Mouse (Mus musculus): ENCODE measurements around the gene Ptges2. TPM values are rescaled to one million over a fixed set of nuclear protein-coding genes. Genes with fewer than 3 reads are reported as not detected.

Gene Ptges2
- polyA plus RNA-seq, 1 experiment from 2014 or later: 54.2 TPM

DNA sequence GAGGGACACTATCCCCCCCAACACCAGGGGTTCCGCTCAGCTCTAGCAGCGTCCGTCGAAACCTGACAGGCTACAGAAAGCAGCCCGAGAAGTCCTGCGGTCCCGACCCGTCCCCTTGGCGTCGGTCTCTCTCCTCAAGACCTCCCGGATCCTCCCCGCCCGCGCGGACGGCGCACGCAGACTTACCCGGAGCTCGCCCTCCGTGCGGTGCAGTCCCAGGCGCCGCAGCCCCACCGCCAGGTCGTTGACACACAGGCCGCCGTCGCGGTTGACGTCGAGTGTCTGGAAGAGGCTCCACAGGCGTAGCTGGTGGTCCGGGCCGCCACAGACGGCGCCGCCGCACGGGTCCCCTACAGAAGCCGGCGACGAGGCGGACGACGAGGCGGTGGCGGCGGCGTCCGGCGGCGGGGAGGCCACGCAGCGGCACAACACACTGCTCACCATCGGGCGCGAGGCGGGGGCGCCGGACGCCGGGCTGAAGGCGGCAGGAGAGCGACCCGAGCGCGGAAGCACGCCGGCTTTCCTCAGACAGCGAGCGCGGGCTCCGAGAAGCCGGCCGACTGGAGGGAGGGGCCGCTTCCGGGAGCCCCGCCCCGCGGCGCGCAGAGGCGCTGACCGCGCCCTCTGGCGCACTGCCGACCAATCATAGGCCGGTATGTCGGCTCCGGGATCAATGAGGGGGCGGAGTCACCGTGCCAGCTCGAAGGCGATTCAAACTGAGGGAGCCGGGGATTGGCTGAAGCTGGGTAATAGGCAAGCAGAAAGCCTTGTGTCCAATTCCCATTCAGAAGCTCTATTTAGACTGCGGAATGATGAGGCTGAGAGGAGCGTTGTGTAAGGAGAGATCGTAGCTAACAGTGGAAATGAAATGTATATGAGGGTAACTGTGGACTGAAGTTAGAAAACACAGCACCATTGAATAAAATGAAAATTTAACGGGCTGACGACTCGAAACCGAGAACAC lies 55.5 kb downstream of the Ptges2 start, which contains the start of gene Slc25a25:
TSS of gene Slc25a25 (minus strand) at position 565 of the 964 bp plus-strand sequence.
- Histone ChIP-seq H3K4me1 (peaks cover 46% of the 10 kb centered on the region), H3K4me2 (peak within 1 kb of the TSS; percentile 64), H3K4me3 (peak within 1 kb of the TSS; percentile 65), H3K9me3 (no peaks in the 10 kb centered on the region), H3K36me3 (replicated peaks) (no peaks in the 10 kb centered on the region), H3K9ac (peak within 1 kb of the TSS; percentile 64), H3K27ac (peak within 1 kb of the TSS; percentile 95), H3K27me3 (replicated peaks) (no peaks in the 10 kb centered on the region)
- ATAC-seq (replicated peaks): peak; percentile 94
- under 1% methylated on average over 100 of the region's 103 CpGs for WGBS

DNA sequence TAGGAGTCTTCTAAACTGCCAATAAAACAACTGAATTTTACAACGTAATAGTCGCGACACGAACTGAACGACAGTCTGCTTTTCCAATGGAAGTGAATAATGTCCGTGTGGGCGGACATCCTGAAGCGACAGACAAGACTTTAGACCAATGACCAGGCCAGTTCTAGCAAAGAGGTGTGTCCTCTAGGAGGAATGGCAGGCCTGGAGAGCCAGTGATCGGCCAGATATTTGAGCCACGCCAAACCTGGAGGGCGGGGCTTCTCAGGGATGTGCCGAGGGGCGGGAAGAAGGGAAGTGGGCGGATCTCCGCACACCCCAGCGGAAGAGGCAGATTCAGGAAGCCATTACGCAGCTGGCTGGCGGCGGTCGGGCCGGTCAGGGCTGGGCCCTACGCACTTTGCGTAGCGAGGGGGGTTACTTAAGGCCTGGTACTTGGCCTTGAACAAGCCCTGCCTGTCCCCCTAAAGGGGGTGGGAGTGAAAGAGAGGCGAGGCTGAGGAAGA lies 56.2 kb downstream of the Ptges2 start:
- H3K36me3 ChIP-seq (replicated peaks): no peaks in the 10 kb centered on the region
- WGBS: under 1% methylated on average over 25 of the region's 25 CpGs
- H3K9ac ChIP-seq: peak overlapping the region; percentile 40; the same call in 1 of the 2 replicates
- peak; percentile 96 for ATAC-seq (replicated peaks)
- peak overlapping the region; percentile 64 for H3K4me2 ChIP-seq
- peak overlapping the region; percentile 95 for H3K27ac ChIP-seq
- peaks cover 46% of the 10 kb centered on the region for H3K4me1 ChIP-seq
- H3K4me3 ChIP-seq: peak overlapping the region; percentile 65
- no peaks in the 10 kb centered on the region for H3K27me3 ChIP-seq (replicated peaks)
- H3K9me3 ChIP-seq: no peaks in the 10 kb centered on the region

DNA sequence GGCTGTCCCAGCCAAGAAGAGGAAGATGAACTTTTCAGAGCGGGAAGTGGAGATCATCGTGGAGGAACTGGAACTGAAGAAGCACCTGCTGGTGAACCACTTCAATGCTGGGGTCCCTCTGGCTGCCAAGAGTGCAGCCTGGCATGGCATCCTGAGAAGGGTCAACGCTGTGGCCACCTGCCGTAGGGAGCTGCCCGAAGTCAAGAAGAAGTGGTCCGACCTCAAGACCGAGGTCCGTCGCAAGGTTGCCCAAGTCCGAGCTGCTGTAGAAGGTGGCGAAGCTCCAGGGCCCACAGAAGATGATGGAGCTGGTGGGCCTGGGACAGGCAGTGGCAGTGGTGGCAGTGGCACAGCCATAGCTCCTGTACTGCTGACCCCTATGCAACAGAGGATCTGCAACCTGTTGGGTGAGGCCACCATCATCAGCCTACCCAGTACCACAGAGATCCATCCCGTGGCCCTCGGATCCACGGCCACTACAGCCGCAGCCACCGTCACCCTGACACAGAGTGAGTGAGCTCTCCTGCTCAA lies 56.8 kb downstream of the Ptges2 start:
- no peaks in the 10 kb centered on the region for H3K27me3 ChIP-seq (replicated peaks)
- no peaks in the 10 kb centered on the region for H3K36me3 ChIP-seq (replicated peaks)
- peak overlapping the region; percentile 45 for H3K4me2 ChIP-seq
- ATAC-seq (replicated peaks): no peak
- H3K27ac ChIP-seq: peak overlapping the region; percentile 95
- WGBS: 95% methylated on average over 16 of the region's 16 CpGs
- peaks cover 43% of the 10 kb centered on the region for H3K4me1 ChIP-seq
- H3K4me3 ChIP-seq: peak overlapping the region; percentile 65
- H3K9ac ChIP-seq: no peak overlapping the region
- no peaks in the 10 kb centered on the region for H3K9me3 ChIP-seq

DNA sequence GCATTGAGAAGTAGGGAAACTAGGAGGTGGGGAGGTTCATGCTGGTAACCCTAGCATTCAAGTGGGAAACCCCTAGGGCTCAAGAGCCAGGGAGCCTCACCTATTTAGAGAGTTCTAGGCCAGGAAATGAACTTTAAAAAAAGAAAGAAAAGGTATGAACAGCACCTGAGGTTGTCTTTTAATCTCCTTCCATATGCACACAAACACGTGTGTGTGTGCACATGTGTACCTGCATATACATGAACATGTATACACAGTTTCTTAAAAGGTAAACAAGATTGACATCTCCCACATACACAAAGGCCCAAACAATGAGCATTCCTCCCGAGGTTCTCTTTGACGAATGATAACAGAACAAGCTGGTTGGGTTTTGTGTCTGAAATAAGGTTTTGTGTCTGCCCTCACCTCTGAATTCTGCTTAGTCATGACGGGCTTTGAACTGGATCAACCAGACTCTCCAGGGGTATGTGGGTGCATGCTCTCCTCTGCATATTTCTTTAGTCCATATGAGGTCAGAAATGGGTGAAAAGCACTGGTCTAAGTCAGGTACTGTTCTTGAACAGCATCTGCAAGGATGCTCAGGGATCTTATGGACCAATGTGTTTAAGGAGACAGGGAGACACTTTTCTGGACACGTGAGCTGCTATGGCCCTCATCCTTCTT lies 58.1 kb downstream of the Ptges2 start:
- Histone ChIP-seq H3K27me3 (replicated peaks) (no peaks in the 10 kb centered on the region), H3K4me2 (no peak overlapping the region), H3K9me3 (no peaks in the 10 kb centered on the region), H3K4me3 (no peak overlapping the region), H3K36me3 (replicated peaks) (no peaks in the 10 kb centered on the region), H3K27ac (no peak overlapping the region), H3K9ac (no peak overlapping the region), H3K4me1 (peaks cover 38% of the 10 kb centered on the region)
- no peak for ATAC-seq (replicated peaks)
- 86% methylated on average over 5 of the region's 5 CpGs for whole genome bisulfite sequencing

- no peaks in the 10 kb centered on the region for H3K9me3 ChIP-seq
- H3K4me2 ChIP-seq: no peak overlapping the region
- H3K27ac ChIP-seq: no peak overlapping the region
- ATAC-seq (replicated peaks): no peak
- no peaks in the 10 kb centered on the region for H3K36me3 ChIP-seq (replicated peaks)
- 87% methylated on average over 10 of the region's 10 CpGs for WGBS
- H3K27me3 ChIP-seq (replicated peaks): no peaks in the 10 kb centered on the region
- H3K4me1 ChIP-seq: peaks cover 33% of the 10 kb centered on the region
- no peak overlapping the region for H3K4me3 ChIP-seq
- no peak overlapping the region for H3K9ac ChIP-seq
Measured at GRCm38 (mm10) chr2:32454633-32455032, 58.9 kb downstream of the Ptges2 start.

DNA sequence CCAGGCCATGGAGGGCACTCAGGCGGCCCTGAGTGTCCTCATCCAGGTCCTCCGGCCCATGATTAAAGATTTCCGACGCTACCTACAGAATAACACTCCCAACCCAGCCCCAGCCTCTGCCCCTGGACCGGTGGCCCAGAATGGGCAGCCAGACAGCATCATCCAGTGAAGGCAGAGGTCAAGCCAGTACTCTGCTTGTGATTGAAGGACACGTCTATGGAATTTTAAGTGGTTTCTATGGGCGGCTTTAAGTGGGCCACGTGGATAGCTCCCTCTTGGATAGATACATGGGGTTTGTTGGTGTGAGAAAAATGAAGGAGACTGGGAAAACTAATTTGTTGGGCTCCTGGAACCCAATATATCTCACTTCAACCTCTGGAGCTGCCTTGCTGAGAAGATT lies 59.4 kb downstream of the Ptges2 start:
- peaks cover 28% of the 10 kb centered on the region for H3K4me1 ChIP-seq
- 93% methylated on average over 8 of the region's 8 CpGs for WGBS
- H3K4me2 ChIP-seq: no peak overlapping the region
- H3K27ac ChIP-seq: no peak overlapping the region
- H3K9ac ChIP-seq: no peak overlapping the region
- no peaks in the 10 kb centered on the region for H3K36me3 ChIP-seq (replicated peaks)
- H3K27me3 ChIP-seq (replicated peaks): no peaks in the 10 kb centered on the region
- H3K4me3 ChIP-seq: no peak overlapping the region
- no peak for ATAC-seq (replicated peaks)
- no peaks in the 10 kb centered on the region for H3K9me3 ChIP-seq

Other genes with a start within 250 kb of the Ptges2 start
- gene Prrc2b, start 244.8 kb upstream of the Ptges2 start, polyA plus RNA-seq (2015; fragmentation: Nextera tagmentation; extraction: Ambion mirVana): 85.4 and 92.2 TPM in 2 replicates
- gene Pomt1, start 159.3 kb upstream of the Ptges2 start, polyA plus RNA-seq (2015; fragmentation: Nextera tagmentation; extraction: Ambion mirVana): 32.8 and 37.7 TPM in 2 replicates
- 112 and 117 TPM in 2 replicates for gene Uck1, start 135.7 kb upstream of the Ptges2 start, polyA plus RNA-seq (2015; fragmentation: Nextera tagmentation; extraction: Ambion mirVana)
- 34.1 and 35.6 TPM in 2 replicates for gene Golga2, start 108.5 kb upstream of the Ptges2 start, polyA plus RNA-seq (2015; fragmentation: Nextera tagmentation; extraction: Ambion mirVana)
- gene Swi5, start 107.8 kb upstream of the Ptges2 start, polyA plus RNA-seq (2015; fragmentation: Nextera tagmentation; extraction: Ambion mirVana): 404 TPM in 2 replicates
- gene Ciz1, start 43.6 kb upstream of the Ptges2 start, polyA plus RNA-seq (2015; fragmentation: Nextera tagmentation; extraction: Ambion mirVana): 62.5 and 64.4 TPM in 2 replicates
- gene Dnm1, start 42.6 kb upstream of the Ptges2 start, polyA plus RNA-seq (2015; fragmentation: Nextera tagmentation; extraction: Ambion mirVana): 78.4 and 79.0 TPM in 2 replicates
- gene 1110008P14Rik, start 14.0 kb upstream of the Ptges2 start, polyA plus RNA-seq (2015; fragmentation: Nextera tagmentation; extraction: Ambion mirVana): 116 and 117 TPM in 2 replicates
- 0.44 and 0.83 TPM in 2 replicates for gene Lcn2, start 7.6 kb upstream of the Ptges2 start, polyA plus RNA-seq (2015; fragmentation: Nextera tagmentation; extraction: Ambion mirVana)
- 5.7 and 5.9 TPM in 2 replicates for gene Naif1, start 54.6 kb downstream of the Ptges2 start, polyA plus RNA-seq (2015; fragmentation: Nextera tagmentation; extraction: Ambion mirVana)
- gene Slc25a25, start 55.5 kb downstream of the Ptges2 start, polyA plus RNA-seq (2015; fragmentation: Nextera tagmentation; extraction: Ambion mirVana): 55.3 and 60.1 TPM in 2 replicates
- 7.3 TPM in 2 replicates for gene Fam102a, start 139.4 kb downstream of the Ptges2 start, polyA plus RNA-seq (2015; fragmentation: Nextera tagmentation; extraction: Ambion mirVana)
- gene Dpm2, start 175.0 kb downstream of the Ptges2 start, polyA plus RNA-seq (2015; fragmentation: Nextera tagmentation; extraction: Ambion mirVana): 145 and 150 TPM in 2 replicates
- gene Pip5kl1, start 178.9 kb downstream of the Ptges2 start, polyA plus RNA-seq (2015; fragmentation: Nextera tagmentation; extraction: Ambion mirVana): 11.3 and 11.8 TPM in 2 replicates
- 0.60 and 0.86 TPM in 2 replicates for gene 9430097D07Rik, start 179.8 kb downstream of the Ptges2 start, polyA plus RNA-seq (2015; fragmentation: Nextera tagmentation; extraction: Ambion mirVana)
- 33.3 and 36.5 TPM in 2 replicates for gene St6galnac4, start 191.2 kb downstream of the Ptges2 start, polyA plus RNA-seq (2015; fragmentation: Nextera tagmentation; extraction: Ambion mirVana)
- 24.2 and 26.9 TPM in 2 replicates for gene St6galnac6, start 203.8 kb downstream of the Ptges2 start, polyA plus RNA-seq (2015; fragmentation: Nextera tagmentation; extraction: Ambion mirVana)
- gene Ak1, start 225.9 kb downstream of the Ptges2 start, polyA plus RNA-seq (2015; fragmentation: Nextera tagmentation; extraction: Ambion mirVana): 97.6 and 101 TPM in 2 replicates